Mouse (Mus musculus): ENCODE data around the gene Ssr1.

Gene Ssr1

GRCm38 (mm10) chr13:37980346-37980745 lies 13.7 kb downstream of the Ssr1 start:
- DNase-seq (ENCODE audit: low read depth, low spot score), result no peak

DNA sequence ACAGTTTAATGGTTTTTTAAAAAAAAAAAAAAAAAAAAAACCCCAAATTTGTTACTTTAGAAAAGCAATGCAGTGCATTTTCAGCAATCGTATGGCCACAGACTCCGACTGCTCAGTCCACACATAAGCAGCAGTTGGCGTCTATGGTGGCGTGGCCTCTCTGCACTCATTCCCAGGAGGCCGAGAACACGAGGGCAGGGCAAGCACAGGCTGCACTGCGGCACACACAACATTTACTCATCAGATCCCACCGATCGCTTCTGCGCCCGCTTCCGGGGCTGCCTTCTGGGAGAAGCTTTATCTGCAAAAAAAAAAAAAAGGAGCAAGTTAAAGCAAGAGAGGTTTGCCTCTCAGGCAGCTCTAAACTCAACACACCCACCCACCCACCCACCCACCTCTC lies 14.5 kb downstream of the Ssr1 start:
- DNase-seq (ENCODE audit: low read depth, low spot score), result no peak

DNA sequence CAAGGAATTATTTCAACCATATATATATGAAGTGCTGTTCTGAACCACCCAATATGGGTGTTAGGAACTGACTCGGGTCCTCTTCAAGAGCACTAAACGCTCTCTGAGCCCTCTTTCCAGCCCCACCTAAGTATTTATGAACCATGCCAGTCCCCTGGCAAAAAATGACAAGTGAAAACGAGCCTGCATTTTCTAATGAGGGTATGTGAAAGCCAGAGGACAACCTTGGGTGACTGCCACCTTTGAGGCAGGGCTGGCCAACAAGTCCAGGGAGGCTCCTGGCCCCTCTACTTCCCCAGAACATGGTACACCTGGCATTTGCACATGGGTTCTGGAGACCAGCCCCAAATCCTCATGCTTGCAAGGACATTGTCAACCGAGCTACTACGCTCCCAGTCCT lies 19.3 kb downstream of the Ssr1 start:
- no peak for DNase-seq (ENCODE audit: low read depth, low spot score)

DNA sequence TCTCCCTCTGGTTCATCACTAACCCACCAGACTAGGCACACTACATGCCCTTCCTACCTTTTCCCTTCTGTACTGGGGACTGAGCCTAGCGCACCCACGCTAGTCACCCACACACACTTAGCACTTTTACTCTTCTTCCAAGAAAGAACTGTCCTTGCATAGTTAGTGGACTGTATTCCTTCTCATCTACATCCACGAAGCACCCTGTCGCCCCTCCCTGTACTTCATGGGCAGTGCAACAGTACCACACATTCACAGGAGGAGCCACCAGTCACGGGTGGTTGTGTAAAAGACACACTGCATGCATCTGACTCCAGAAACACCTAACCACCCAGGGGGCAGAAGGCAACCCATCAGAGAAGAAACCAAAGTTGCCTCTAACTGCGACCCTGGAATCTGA lies 20.0 kb downstream of the Ssr1 start:
- DNase-seq (ENCODE audit: low read depth, low spot score), result no peak

GRCm38 (mm10) chr13:37970887-37971530 lies 23.0 kb downstream of the Ssr1 start:
- DNase-seq (ENCODE audit: low read depth, low spot score), result peak; percentile 63

- DNase-seq (ENCODE audit: low read depth, low spot score), result no peak
Measured at GRCm38 (mm10) chr13:37969988-37970387, 24.0 kb downstream of the Ssr1 start.

- DNase-seq (ENCODE audit: low read depth, low spot score), result peak; percentile 87
Measured at GRCm38 (mm10) chr13:37969337-37969736, 24.7 kb downstream of the Ssr1 start.

DNA sequence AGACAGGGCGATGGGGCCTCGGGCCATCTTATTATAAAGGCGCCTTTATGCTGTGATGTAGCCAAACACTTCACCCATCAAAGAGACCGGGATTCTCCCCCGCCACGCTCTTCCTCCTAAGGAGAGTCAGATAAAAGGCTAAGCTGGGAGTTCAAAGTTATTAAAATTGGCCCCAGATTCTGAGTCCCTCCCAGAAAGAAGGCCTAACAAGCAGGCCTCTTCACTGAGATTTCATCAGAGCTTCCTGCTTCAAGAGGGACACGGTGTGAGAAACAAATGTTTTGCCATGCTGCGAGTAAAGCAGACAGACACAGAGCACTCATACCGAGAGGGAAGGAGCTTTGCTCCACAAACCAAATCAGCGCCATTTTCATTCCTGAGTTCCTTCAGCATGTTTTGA lies 26.5 kb downstream of the Ssr1 start:
- DNase-seq (ENCODE audit: low read depth, low spot score), result peak; percentile 34

GRCm38 (mm10) chr13:37967052-37967437 lies 27.0 kb downstream of the Ssr1 start:
- peak; percentile 60 for DNase-seq (ENCODE audit: low read depth, low spot score)

DNA sequence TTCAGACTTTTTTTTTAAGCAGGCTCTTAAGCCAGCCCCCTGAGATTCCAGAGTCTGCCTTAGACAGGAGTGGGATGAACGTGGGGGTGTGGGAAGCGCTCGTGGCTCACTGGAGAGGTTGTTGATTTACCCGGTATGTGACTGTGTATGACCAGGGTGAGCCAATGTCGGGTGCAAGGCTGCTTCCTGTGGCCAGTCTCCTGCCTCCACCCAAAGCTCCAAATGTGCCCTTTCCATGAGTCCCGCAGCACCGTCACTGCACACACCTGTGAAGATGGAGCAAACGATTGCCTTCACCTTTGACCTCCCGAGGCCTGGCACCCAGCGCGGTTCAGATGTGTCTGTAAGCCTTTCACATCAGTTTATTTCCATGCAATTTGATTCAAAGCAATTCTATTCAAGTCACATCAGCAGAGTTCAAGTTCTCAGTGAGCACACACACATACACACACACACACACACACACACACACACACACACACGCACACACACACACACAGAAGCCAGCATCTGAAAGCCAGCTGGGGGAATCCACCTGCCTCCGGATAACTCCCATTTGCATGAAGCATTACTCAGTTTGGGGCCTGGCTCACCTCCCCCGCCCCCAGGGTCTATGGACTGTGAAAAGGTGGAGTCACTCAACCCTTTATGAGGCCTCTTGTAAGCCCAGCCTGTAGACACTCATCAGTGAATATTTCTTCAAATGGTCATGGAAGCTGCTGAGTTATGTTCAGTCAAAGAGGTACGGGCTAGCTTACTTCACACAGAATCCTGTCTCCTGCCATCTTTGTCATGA lies 27.6 kb downstream of the Ssr1 start:
- no peak for DNase-seq (ENCODE audit: low read depth, low spot score)

DNA sequence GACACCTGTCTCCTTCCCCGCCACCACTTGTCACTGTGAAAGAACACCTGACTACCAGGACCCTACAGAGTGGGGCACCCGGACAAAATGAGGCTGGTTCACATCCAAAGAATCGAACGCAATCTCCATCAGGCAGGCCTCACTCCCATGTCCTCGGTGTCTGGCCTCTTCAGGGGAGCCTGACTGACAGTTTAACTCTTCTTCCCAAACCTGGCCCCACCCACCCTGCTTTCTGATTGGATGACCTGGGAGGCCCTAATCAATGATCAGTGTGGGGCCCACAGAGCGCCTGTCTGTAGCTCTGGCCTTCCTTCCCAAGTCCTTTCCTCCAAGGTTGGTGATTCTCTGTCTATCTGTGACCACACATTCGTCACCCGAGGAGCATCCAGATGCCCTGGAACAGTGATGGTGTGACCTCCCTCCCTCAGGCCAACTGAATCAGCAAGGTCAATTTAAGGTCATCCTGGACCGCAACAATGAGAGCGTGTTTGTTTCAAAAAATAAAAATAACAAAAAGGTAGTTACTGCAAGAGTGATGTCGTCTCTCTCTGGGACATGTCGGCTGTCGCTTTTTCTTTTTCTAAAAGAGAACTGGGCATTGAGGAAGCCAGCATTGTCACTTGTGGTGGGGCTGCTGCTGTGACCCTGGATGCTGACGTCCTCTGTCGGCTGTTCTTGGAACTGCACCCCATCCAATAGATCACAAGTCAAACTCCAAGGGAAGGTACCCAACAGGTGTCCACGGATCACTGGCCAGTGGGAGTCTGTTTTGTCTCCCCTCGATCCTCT lies 28.7 kb downstream of the Ssr1 start:
- DNase-seq (ENCODE audit: low read depth, low spot score), result peak; percentile 90

DNA sequence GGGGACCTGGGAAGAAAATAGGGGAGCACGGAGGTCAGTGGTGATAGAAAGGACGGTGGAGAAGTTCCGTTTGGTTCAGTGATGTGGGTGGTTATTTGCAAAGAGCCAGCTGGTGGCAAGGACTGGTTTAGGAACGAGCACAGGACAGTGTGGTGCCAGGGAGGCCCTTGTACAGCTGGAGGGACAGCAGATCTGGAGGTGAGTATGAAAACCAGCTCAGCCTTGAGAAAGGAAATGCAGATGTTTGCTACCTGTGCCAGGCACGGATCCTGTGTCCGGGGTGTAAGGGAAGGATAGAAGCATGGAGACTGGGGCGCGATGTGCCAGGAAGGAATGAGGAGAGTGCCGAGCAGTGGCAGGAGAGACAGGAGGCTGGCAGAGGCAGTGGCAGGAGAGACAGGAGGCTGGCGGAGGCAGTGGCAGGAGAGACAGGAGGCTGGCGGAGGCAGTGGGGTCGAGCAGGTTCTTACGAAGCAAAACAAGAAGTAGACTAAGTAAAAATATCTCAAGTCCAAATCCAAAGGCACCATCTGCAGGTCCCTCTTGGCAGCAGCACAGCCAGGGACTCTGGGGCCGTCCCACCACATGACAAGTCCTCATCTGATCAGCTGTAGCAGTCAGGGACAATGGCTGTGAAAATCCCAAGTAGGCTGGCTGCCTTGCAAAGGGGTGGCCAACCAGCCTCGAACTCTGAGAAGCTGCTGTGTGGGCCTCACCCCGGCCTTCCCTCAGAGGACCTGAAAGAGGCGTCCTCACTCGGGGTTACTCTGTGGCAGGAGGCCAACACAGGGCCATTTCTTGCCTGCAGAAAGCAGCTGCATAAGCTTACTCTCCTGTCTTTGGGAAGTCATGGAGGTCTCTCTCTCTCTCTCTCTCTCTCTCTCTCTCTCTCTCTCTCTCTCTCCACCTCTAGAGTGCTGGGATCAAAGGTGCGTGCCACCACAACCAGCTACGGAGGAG lies 29.6 kb downstream of the Ssr1 start:
- DNase-seq (ENCODE audit: low read depth, low spot score), result no peak

- peak; percentile 89 for DNase-seq (ENCODE audit: low read depth, low spot score)
Measured at GRCm38 (mm10) chr13:37963354-37964007, 30.5 kb downstream of the Ssr1 start.

DNA sequence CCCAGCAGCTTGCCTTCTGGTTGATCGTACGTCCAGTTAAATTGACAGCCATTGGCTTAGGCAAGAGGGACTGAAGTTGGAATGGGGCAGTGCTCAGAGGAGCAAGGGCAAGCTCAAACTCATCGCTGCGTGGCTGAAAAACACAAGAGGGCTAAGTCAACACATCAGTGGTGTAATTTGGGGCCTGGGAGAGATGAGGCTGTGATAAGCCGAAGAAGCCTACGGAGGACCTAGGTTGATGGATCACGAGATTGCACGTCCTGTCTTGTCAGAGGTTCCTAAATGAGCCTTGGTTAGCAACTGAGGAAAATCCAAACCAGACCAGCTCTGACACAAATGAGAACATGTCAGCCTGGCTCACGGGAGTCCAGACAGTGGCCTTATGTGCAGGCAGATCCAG lies 31.5 kb downstream of the Ssr1 start:
- no peak for DNase-seq (ENCODE audit: low read depth, low spot score)

DNA sequence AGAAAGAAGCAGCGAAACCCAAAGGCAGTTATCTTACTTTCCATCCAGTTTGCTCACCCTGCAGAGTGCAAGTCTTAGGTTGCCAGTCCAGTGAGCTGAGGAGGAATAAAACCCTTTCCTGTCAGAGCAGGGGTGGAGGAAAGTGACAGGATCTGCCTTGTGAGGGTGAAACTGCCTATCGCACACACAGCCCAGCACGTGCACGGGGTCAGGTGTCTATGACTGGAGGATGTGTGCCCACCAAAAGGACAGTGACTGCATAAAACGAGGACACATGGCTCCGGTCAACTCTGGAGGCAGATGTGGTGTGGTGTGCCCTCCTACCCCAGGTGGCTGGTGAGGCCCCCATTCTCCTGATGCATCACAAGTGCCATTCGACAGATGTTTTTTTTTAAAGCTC lies 34.1 kb downstream of the Ssr1 start:
- DNase-seq (ENCODE audit: low read depth, low spot score), result no peak

DNA sequence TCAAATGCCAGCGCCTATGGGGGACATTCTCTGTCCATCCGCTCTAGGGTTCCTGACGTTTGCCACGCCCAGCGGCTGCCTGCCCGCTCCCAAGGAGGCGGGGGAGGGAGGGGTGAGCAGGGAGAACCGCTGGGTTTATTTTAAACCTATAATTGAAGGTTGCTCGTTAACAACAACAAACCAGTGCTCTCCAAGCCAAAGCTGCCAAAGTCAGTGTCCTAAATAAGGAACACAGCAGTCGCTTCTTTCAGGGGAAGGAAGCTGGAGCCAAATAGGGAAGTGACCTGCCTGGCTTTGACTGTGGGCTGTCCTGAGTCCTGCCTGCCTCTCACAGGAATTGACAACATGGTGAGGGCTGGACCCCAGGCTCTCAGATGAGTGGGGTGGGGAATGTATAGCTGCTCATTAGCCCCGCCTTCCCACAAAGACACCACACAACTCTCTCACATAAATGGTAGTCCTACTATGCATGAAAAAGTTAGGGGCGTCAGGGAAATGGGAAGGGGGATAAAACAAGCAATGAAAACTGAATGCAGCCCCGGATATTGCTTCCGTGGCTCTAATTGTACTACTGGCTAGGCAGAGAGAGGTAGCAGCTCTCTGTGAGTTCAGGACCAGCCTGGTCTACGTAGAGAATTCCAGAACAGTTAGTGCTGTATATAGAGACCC lies 34.6 kb downstream of the Ssr1 start:
- peak; percentile 43 for DNase-seq (ENCODE audit: low read depth, low spot score)

- no peak for DNase-seq (ENCODE audit: low read depth, low spot score)
Measured at GRCm38 (mm10) chr13:37958498-37959238, 35.3 kb downstream of the Ssr1 start.

DNA sequence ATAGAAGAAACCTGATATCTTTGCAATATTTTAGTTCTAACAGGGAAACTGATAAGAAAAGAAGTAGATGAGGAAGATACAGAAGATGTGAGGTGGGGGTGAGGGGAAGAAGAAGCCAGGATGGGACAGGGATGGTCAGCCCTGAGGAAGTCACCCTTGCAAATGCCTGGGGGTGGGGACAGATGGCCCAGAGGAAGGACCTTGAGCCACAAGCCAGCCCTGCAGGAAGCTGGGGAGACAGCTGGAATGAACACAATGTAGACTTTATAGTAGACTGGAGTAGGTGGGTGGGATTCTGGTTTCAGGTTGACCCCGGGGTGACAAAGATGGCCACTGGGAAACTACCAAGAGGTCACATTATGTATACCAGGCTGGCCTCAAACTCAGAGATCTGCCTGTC lies 39.7 kb downstream of the Ssr1 start:
- no peak for DNase-seq (ENCODE audit: low read depth, low spot score)

- DNase-seq (ENCODE audit: low read depth, low spot score), result no peak
Measured at GRCm38 (mm10) chr13:37952981-37953380, 41.0 kb downstream of the Ssr1 start.

DNA sequence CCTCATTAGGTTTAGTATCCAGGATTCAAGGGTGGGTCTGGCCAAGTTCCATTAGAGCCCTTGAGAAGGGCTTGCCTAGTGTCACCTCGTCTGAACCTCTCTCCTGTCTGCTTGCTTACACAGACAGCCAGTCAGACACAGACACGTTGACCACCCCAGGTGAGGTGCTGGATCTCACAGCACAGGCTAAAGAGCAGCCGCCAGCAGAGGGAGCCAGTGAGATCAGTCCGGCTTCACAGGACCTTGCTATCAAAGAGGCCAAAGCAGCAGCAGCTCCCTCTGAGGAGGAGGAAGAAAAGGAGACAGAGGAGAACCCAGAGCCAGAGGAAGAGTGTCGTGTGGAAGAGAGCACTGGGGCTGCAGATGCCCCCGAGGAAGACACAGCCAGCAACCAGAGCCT lies 47.3 kb downstream of the Ssr1 start:
- peak; percentile 87 for DNase-seq (ENCODE audit: low read depth, low spot score)

Data from ZHBTc4 (cell line).